Mouse (Mus musculus): ENCODE results near the gene Gabra1. TPM values are rescaled to one million over a fixed set of nuclear protein-coding genes. Genes with fewer than 3 reads are reported as not detected.

Gabra1 gene
- total RNA-seq (2023), result not detected in 2 replicates

DNA sequence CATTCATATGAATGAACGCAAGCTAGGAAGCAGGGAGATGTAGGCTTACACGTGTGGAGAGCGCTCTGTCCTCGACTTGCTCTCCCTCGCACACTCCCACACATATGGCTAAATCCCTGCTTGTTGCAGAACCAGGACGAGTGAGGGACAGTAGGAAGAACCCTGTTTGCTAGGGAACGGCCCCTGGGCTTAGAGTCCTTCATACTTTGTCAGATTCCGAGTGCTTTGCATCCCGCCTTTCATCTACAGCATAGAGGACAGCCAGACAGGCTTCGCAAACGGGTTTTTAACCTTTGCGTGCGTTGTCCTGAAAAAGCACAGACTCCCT, at the start of gene Gabra1:
Gene Gabra1, minus strand, starts transcription at position 106 of the 328 bp plus-strand sequence.

Other genes with a start within 250 kb of the Gabra1 start
- not detected in 2 replicates for gene Gabrg2, start 182.1 kb downstream of the Gabra1 start, total RNA-seq (2023)
- gene Gabra6, start 138.1 kb upstream of the Gabra1 start, total RNA-seq (2023), result not detected in 2 replicates
- not detected in 2 replicates for gene Gabrb2, start 236.8 kb upstream of the Gabra1 start, total RNA-seq (2023)